24 mouse cellular contexts compared by ENCODE assay signal in the genomic region with DNA sequence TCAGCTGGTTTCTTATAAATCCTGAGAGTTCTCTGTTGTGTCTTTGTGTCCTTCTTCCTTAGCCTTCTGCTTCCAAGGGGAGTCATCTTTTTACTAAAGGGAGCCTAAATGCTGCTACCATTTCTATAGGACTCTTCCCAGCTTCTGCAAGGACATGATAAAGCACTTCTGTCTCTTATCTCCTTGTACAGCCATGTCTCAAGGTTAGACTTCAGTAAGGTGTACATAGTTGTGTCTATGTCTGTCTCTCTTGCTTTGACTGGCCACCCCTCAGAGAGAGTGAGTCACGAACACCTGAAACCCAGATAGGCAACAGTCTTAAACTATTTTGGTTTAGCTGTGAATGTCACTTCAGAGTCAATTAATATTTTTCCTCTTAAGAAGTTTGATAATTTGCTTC.
DNase-seq lines count a peak whose midpoint lies in the region; ATAC-seq lines count a peak whose summit lies in the region.
"Had no signal": no experiment of that assay in that cellular context is flagged by ENCODE, and none has a peak within 500 bp of the region (broad histone marks: within the 10 kb centered on the region; RNA-seq: fewer than 3 reads in every experiment).

No protein-coding gene starts in this region.

- no peak overlapping the region for H3K4me2 ChIP-seq in liver, embryonic 12.5 days
- no peak overlapping the region for H3K4me2 ChIP-seq in liver, embryonic 13.5 days
- H3K4me2 ChIP-seq in liver, embryonic 15.5 days: no peak overlapping the region
- H3K4me2 ChIP-seq in intestine, embryonic 15.5 days (replicated peaks): no peak overlapping the region
- H3K4me2 ChIP-seq: embryonic facial prominence, embryonic 13.5 days; embryonic facial prominence, embryonic 15.5 days; forebrain, embryonic 12.5 days had no signal

- H3K4me1 ChIP-seq in liver, embryonic 12.5 days: peaks cover 10% of the 10 kb centered on the region
- no peaks in the 10 kb centered on the region for H3K4me1 ChIP-seq in liver, embryonic 13.5 days (replicated peaks)
- no peaks in the 10 kb centered on the region for H3K4me1 ChIP-seq in liver, embryonic 15.5 days (replicated peaks)
- H3K4me1 ChIP-seq in intestine, embryonic 15.5 days (replicated peaks): no peaks in the 10 kb centered on the region
- H3K4me1 ChIP-seq: forebrain, embryonic 10.5 days; forebrain, embryonic 12.5 days had no signal

- H3K27me3 ChIP-seq in liver, embryonic 12.5 days (replicated peaks): no peaks in the 10 kb centered on the region
- H3K27me3 ChIP-seq in liver, embryonic 13.5 days: no peaks in the 10 kb centered on the region
- H3K27me3 ChIP-seq in liver, embryonic 15.5 days: no peaks in the 10 kb centered on the region
- no peaks in the 10 kb centered on the region for H3K27me3 ChIP-seq in intestine, embryonic 15.5 days (replicated peaks)
- H3K27me3 ChIP-seq: embryonic facial prominence, embryonic 13.5 days; embryonic facial prominence, embryonic 15.5 days; forebrain, embryonic 12.5 days had no signal

- peak; percentile 97 for ATAC-seq in liver, embryonic 12.5 days
- peak; percentile 89 for ATAC-seq in liver, embryonic 13.5 days (ENCODE audit: low read depth)
- ATAC-seq in liver, embryonic 15.5 days (ENCODE audit: insufficient read depth): peak; percentile 56
- peak; percentile 44; the same call in 1 of the 2 replicates for ATAC-seq in megakaryocyte-erythroid progenitor cell, adult 5-6 weeks (replicated peaks; ENCODE audit: low FRiP score, low TSS enrichment, poor library complexity, severe bottlenecking)
- ATAC-seq in intestine, embryonic 15.5 days: no peak
- ATAC-seq: forebrain, embryonic 14.5 days; forebrain, embryonic 16.5 days had no signal

- no peak overlapping the region for H3K4me3 ChIP-seq in liver, embryonic 12.5 days
- H3K4me3 ChIP-seq in liver, embryonic 13.5 days (replicated peaks): no peak overlapping the region
- no peak overlapping the region for H3K4me3 ChIP-seq in liver, embryonic 15.5 days (replicated peaks)
- no peak overlapping the region for H3K4me3 ChIP-seq in intestine, embryonic 15.5 days (replicated peaks)
- H3K4me3 ChIP-seq: embryonic facial prominence, embryonic 13.5 days; embryonic facial prominence, embryonic 15.5 days; erythroblast, embryonic 14.5 days; forebrain, embryonic 10.5 days; forebrain, embryonic 12.5 days had no signal

- no peak overlapping the region for H3K27ac ChIP-seq in liver, embryonic 12.5 days
- H3K27ac ChIP-seq in liver, embryonic 13.5 days: no peak overlapping the region
- H3K27ac ChIP-seq in liver, embryonic 15.5 days (replicated peaks): no peak overlapping the region
- no peak overlapping the region for H3K27ac ChIP-seq in intestine, embryonic 15.5 days
- H3K27ac ChIP-seq: embryonic facial prominence, embryonic 13.5 days; embryonic facial prominence, embryonic 15.5 days; forebrain, embryonic 10.5 days; forebrain, embryonic 12.5 days had no signal

- DNase-seq in liver: no peak
- DNase-seq in liver, embryonic 13.5 days: peak; percentile 0
- DNase-seq in right cerebral cortex, postnatal 10 days (ENCODE audit: low spot score in 2 of 2): no peak
- no peak for DNase-seq in spleen, postnatal 4 days (ENCODE audit: low spot score in 2 of 2)
- DNase-seq: adrenal gland, adult 2 months; adrenal gland, postnatal 10 days; adrenal gland, postnatal 25 days; cerebellum, adult 11-12 months; cerebellum, adult 2 months; cerebellum, adult 9-11 months; cerebellum, postnatal 14 days; cerebellum, postnatal 36 days; embryo, embryonic 11 days had no signal

- no peak overlapping the region for H3K9ac ChIP-seq in liver, embryonic 12.5 days
- no peak overlapping the region for H3K9ac ChIP-seq in liver, embryonic 13.5 days
- H3K9ac ChIP-seq in liver, embryonic 15.5 days: no peak overlapping the region
- no peak overlapping the region for H3K9ac ChIP-seq in intestine, embryonic 15.5 days
- H3K9ac ChIP-seq: embryonic facial prominence, embryonic 13.5 days; embryonic facial prominence, embryonic 15.5 days; forebrain, embryonic 12.5 days had no signal

- H3K36me3 ChIP-seq in liver, embryonic 12.5 days: no peaks in the 10 kb centered on the region
- H3K36me3 ChIP-seq in liver, embryonic 13.5 days: no peaks in the 10 kb centered on the region
- no peaks in the 10 kb centered on the region for H3K36me3 ChIP-seq in liver, embryonic 15.5 days (replicated peaks)
- no peaks in the 10 kb centered on the region for H3K36me3 ChIP-seq in intestine, embryonic 15.5 days
- H3K36me3 ChIP-seq: embryonic facial prominence, embryonic 13.5 days; embryonic facial prominence, embryonic 15.5 days; forebrain, embryonic 10.5 days; forebrain, embryonic 12.5 days had no signal

- WGBS in liver, embryonic 12.5 days (ENCODE audit: insufficient replicate concordance): 53% methylated on average over 1 of the region's 1 CpGs
- 30% methylated on average over 1 of the region's 1 CpGs for WGBS in liver, embryonic 13.5 days (ENCODE audit: insufficient replicate concordance)
- WGBS in liver, embryonic 15.5 days (ENCODE audit: insufficient replicate concordance): 31% methylated on average over 1 of the region's 1 CpGs
- 94% methylated on average over 1 of the region's 1 CpGs for WGBS in intestine, embryonic 15.5 days

- no peaks in the 10 kb centered on the region for H3K9me3 ChIP-seq in liver, embryonic 12.5 days (replicated peaks)
- no peaks in the 10 kb centered on the region for H3K9me3 ChIP-seq in liver, embryonic 13.5 days (replicated peaks)
- no peaks in the 10 kb centered on the region for H3K9me3 ChIP-seq in liver, embryonic 15.5 days (replicated peaks)
- no peaks in the 10 kb centered on the region for H3K9me3 ChIP-seq in intestine, embryonic 15.5 days
- H3K9me3 ChIP-seq: embryonic facial prominence, embryonic 13.5 days; embryonic facial prominence, embryonic 15.5 days; forebrain, embryonic 10.5 days; forebrain, embryonic 12.5 days had no signal
